Mouse (Mus musculus) bone marrow, adult 2 months (tissue): ENCODE data around the gene Qrsl1.

Source experiments
- CTCF ChIP-seq: fragments of 200-500 bp; IDR thresholded peaks from 2 replicates; pipeline ENCODE4 v1.5.1; 2011; ENCODE audit warnings: low read length, control low read depth; ENCODE audit not compliant: control insufficient read depth, insufficient read depth
- POLR2A ChIP-seq: fragments of 200-500 bp; IDR thresholded peaks from 2 replicates; pipeline ENCODE4 v1.6.1; 2011; ENCODE audit warnings: low read depth, mild to moderate bottlenecking, control low read depth, low read length, borderline replicate concordance; ENCODE audit not compliant: control insufficient read depth

DNA sequence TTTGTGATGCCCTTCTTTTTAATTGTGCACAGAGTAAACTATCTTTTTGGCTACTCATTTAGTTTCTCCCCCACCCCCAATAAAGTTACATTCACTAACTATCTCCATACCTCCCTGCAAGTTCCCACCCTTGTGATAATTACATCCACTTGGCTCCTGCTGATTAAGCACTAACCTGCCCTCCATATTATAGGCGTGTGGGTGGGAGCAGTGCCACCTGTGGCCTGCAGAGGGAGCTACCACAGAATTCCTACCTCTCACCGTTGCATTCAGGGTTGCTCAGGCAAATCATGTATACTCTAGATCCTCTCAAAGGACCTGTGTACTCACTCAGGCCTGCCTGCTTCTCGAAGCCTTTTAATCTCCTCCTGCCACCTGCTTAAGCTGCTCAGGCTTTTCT is 56.1 kb downstream of the Qrsl1 start:
- TF ChIP-seq CTCF = peak; percentile 54
- TF ChIP-seq POLR2A = no peak
